Mouse (Mus musculus): ENCODE measurements around the gene Sema3b. TPM values are rescaled to one million over a fixed set of nuclear protein-coding genes. Genes with fewer than 3 reads are reported as not detected.

Gene Sema3b
- polyA plus RNA-seq, 1 experiment from 2014 or later, result 37.1 TPM

GRCm38 (mm10) chr9:107590773-107591060 is 18.3 kb downstream of the Sema3b start:
- Histone ChIP-seq H3K4me2 (replicated peaks; ENCODE audit: low read depth) (peak overlapping the region; percentile 60), H3K4me1 (replicated peaks; ENCODE audit: control insufficient read depth, insufficient read depth, low read length) (peaks cover 4% of the 10 kb centered on the region; the same call in 1 of the 2 replicates), H3K27me3 (replicated peaks; ENCODE audit: control insufficient read depth, insufficient read depth, low read length) (no peaks in the 10 kb centered on the region), H3K9ac (ENCODE audit: low read depth, low read length) (peak overlapping the region; percentile 26; the same call in 1 of the 2 replicates), H3K4me3 (ENCODE audit: low read depth, low read length) (peak overlapping the region; percentile 26), H3K36me3 (ENCODE audit: control insufficient read depth, insufficient read depth) (peaks cover 37% of the 10 kb centered on the region), H3K9me3 (ENCODE audit: control insufficient read depth) (no peaks in the 10 kb centered on the region), H3K27ac (ENCODE audit: low read depth, low read length) (peak overlapping the region; percentile 95)
- ATAC-seq, result peak; percentile 20; the same call in 1 of the 2 replicates
- WGBS, result 47% methylated on average over 6 of the region's 6 CpGs
- no peak for TF ChIP-seq CTCF (IDR thresholded peaks at IDR 0.05; ENCODE audit: low read depth)

GRCm38 (mm10) chr9:107590058-107590772 is 18.8 kb downstream of the Sema3b start:
- 49% methylated on average over 25 of the region's 25 CpGs for WGBS
- Histone ChIP-seq H3K9ac (ENCODE audit: low read depth, low read length) (peak overlapping the region; percentile 26; the same call in 1 of the 2 replicates), H3K4me2 (replicated peaks; ENCODE audit: low read depth) (peak overlapping the region; percentile 60), H3K4me1 (replicated peaks; ENCODE audit: control insufficient read depth, insufficient read depth, low read length) (peaks cover 4% of the 10 kb centered on the region; the same call in 1 of the 2 replicates), H3K27ac (ENCODE audit: low read depth, low read length) (peak overlapping the region; percentile 95), H3K4me3 (ENCODE audit: low read depth, low read length) (peak overlapping the region; percentile 26), H3K36me3 (ENCODE audit: control insufficient read depth, insufficient read depth) (peaks cover 37% of the 10 kb centered on the region), H3K9me3 (ENCODE audit: control insufficient read depth) (no peaks in the 10 kb centered on the region), H3K27me3 (replicated peaks; ENCODE audit: control insufficient read depth, insufficient read depth, low read length) (no peaks in the 10 kb centered on the region)
- peak; percentile 42 for ATAC-seq
- peak; percentile 54 for TF ChIP-seq CTCF (IDR thresholded peaks at IDR 0.05; ENCODE audit: low read depth)

GRCm38 (mm10) chr9:107587833-107588639 is 21.0 kb downstream of the Sema3b start:
- Histone ChIP-seq H3K27me3 (replicated peaks; ENCODE audit: control insufficient read depth, insufficient read depth, low read length) (no peaks in the 10 kb centered on the region), H3K4me3 (ENCODE audit: low read depth, low read length) (peak overlapping the region; percentile 70), H3K9ac (ENCODE audit: low read depth, low read length) (peak overlapping the region; percentile 47), H3K4me1 (replicated peaks; ENCODE audit: control insufficient read depth, insufficient read depth, low read length) (peaks cover 4% of the 10 kb centered on the region; the same call in 1 of the 2 replicates), H3K9me3 (ENCODE audit: control insufficient read depth) (no peaks in the 10 kb centered on the region), H3K4me2 (replicated peaks; ENCODE audit: low read depth) (peak overlapping the region; percentile 87), H3K36me3 (ENCODE audit: control insufficient read depth, insufficient read depth) (peaks cover 41% of the 10 kb centered on the region), H3K27ac (ENCODE audit: low read depth, low read length) (no peak overlapping the region)
- WGBS, result 1% methylated on average over 33 of the region's 33 CpGs
- peak; percentile 2; the same call in 1 of the 2 replicates for ATAC-seq
- TF ChIP-seq CTCF (IDR thresholded peaks at IDR 0.05; ENCODE audit: low read depth), result no peak

DNA sequence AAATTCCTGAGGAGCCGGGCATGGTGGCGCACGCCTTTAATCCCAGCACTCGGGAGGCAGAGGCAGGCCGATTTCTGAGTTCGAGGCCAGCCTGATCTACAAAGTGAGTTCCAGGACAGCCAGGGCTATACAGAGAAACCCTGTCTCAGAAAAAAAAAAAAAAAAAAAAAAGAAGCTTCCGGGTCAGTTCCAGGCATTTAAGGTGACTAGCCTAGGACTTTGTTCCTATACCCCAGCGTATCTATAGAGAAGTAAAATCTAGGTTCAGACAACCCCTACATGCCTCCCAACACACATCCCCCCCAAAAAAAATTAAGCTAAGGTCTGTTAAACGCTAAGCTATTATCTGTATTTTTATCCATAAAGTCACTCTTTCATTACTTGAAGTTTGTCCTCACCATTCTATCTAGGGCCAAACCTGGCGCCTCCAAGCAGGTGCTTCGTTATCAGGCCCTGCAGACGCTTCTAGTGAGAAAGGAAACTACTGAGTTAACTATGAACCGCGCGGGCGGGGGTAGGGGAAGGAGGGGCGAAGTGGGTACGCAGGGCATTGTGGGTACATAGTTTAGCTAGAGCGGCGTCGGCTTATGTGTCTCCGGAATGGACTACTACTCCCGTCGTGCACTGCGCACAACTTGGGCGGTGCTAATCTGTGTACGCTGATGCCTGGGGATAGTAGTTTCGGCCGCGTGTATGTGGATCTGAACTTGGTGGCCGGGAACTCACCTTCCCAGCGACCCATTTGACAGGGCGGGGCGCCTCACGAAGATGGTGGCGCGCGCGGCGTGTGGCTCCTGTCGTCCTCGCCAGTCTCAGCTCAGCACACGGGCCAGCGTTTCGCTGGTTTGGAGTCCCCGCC is 21.8 kb downstream of the Sema3b start, which contains the start of gene Ifrd2:
Gene Ifrd2, plus strand, starts transcription at position 669 of the 859 bp plus-strand sequence.
- Histone ChIP-seq H3K27me3 (replicated peaks; ENCODE audit: control insufficient read depth, insufficient read depth, low read length) (no peaks in the 10 kb centered on the region), H3K36me3 (ENCODE audit: control insufficient read depth, insufficient read depth) (peaks cover 37% of the 10 kb centered on the region), H3K4me1 (replicated peaks; ENCODE audit: control insufficient read depth, insufficient read depth, low read length) (peaks cover 4% of the 10 kb centered on the region; the same call in 1 of the 2 replicates), H3K27ac (ENCODE audit: low read depth, low read length) (peak within 1 kb of the TSS; percentile 78), H3K4me2 (replicated peaks; ENCODE audit: low read depth) (peak within 1 kb of the TSS; percentile 87), H3K9ac (ENCODE audit: low read depth, low read length) (peak within 1 kb of the TSS; percentile 47), H3K9me3 (ENCODE audit: control insufficient read depth) (no peaks in the 10 kb centered on the region), H3K4me3 (ENCODE audit: low read depth, low read length) (peak within 1 kb of the TSS; percentile 70)
- WGBS, result 9% methylated on average over 46 of the region's 46 CpGs
- no peak; the same call in 1 of the 2 replicates for TF ChIP-seq CTCF (IDR thresholded peaks at IDR 0.05; ENCODE audit: low read depth)
- ATAC-seq, result peak; percentile 92

GRCm38 (mm10) chr9:107586504-107586903 is 22.5 kb downstream of the Sema3b start:
- peaks cover 30% of the 10 kb centered on the region for H3K36me3 ChIP-seq (ENCODE audit: control insufficient read depth, insufficient read depth)
- peaks cover 4% of the 10 kb centered on the region; the same call in 1 of the 2 replicates for H3K4me1 ChIP-seq (replicated peaks; ENCODE audit: control insufficient read depth, insufficient read depth, low read length)
- peak overlapping the region; percentile 78 for H3K27ac ChIP-seq (ENCODE audit: low read depth, low read length)
- ATAC-seq, result no peak
- peak overlapping the region; percentile 6; the same call in 1 of the 2 replicates for H3K4me2 ChIP-seq (replicated peaks; ENCODE audit: low read depth)
- 83% methylated on average over 5 of the region's 5 CpGs for WGBS
- no peaks in the 10 kb centered on the region for H3K9me3 ChIP-seq (ENCODE audit: control insufficient read depth)
- no peak overlapping the region for H3K4me3 ChIP-seq (ENCODE audit: low read depth, low read length)
- H3K9ac ChIP-seq (ENCODE audit: low read depth, low read length), result no peak overlapping the region
- no peaks in the 10 kb centered on the region for H3K27me3 ChIP-seq (replicated peaks; ENCODE audit: control insufficient read depth, insufficient read depth, low read length)
- no peak for TF ChIP-seq CTCF (IDR thresholded peaks at IDR 0.05; ENCODE audit: low read depth)

Data from intestine, postnatal 0 days (tissue).